In genomic region chr6:32377181-32377580, GRCm38 (mm10) we compare ENCODE assay signal across 8 mouse cellular contexts.
DNase-seq lines count a peak whose midpoint lies in the region; ATAC-seq and TF ChIP-seq lines count a peak whose summit lies in the region.

No protein-coding gene starts in this region.

- no peak for DNase-seq in hindbrain, embryonic 10.5 days (ENCODE audit: low spot score)
- DNase-seq in hindbrain, embryonic 11.5 days (ENCODE audit: low spot score): no peak
- peak; percentile 24 for DNase-seq in adrenal gland, adult 8-10 months
- peak; percentile 77 for DNase-seq in gastrocnemius, adult 2 months
- DNase-seq in hindbrain, embryonic 14.5 days (ENCODE audit: low spot score): no peak
- peak; percentile 14 to 44 for DNase-seq in lung, postnatal 4 days
- no peak for DNase-seq in B cell, adult 2 months
- no peak for DNase-seq in embryo, embryonic 10 days (ENCODE audit: low spot score)

- peaks cover 20% of the 10 kb centered on the region for H3K4me1 ChIP-seq in hindbrain, embryonic 10.5 days (replicated peaks)
- peaks cover 3% of the 10 kb centered on the region; the same call in 1 of the 2 replicates for H3K4me1 ChIP-seq in hindbrain, embryonic 11.5 days (replicated peaks; ENCODE audit: control insufficient read depth, insufficient read depth, low read length)
- peaks cover 21% of the 10 kb centered on the region for H3K4me1 ChIP-seq in hindbrain, embryonic 14.5 days (replicated peaks; ENCODE audit: control insufficient read depth, insufficient read depth, low read length)

- H3K4me3 ChIP-seq in hindbrain, embryonic 10.5 days: no peak overlapping the region
- H3K4me3 ChIP-seq in hindbrain, embryonic 11.5 days (ENCODE audit: low read depth, low read length): no peak overlapping the region
- no peak overlapping the region for H3K4me3 ChIP-seq in gastrocnemius, adult 2 months
- H3K4me3 ChIP-seq in hindbrain, embryonic 14.5 days (replicated peaks; ENCODE audit: low read length): no peak overlapping the region

- no peaks in the 10 kb centered on the region for H3K9me3 ChIP-seq in hindbrain, embryonic 10.5 days
- no peaks in the 10 kb centered on the region for H3K9me3 ChIP-seq in hindbrain, embryonic 11.5 days (ENCODE audit: control insufficient read depth, low read length)
- H3K9me3 ChIP-seq in hindbrain, embryonic 14.5 days (ENCODE audit: control insufficient read depth, low read length): no peaks in the 10 kb centered on the region

- H3K36me3 ChIP-seq in hindbrain, embryonic 10.5 days: no peaks in the 10 kb centered on the region
- no peaks in the 10 kb centered on the region for H3K36me3 ChIP-seq in hindbrain, embryonic 11.5 days (ENCODE audit: control insufficient read depth, insufficient read depth, low read length)
- H3K36me3 ChIP-seq in hindbrain, embryonic 14.5 days (replicated peaks; ENCODE audit: control insufficient read depth, insufficient read depth): no peaks in the 10 kb centered on the region

- WGBS in hindbrain, embryonic 10.5 days: 86% methylated on average over 8 of the region's 8 CpGs
- 86% methylated on average over 8 of the region's 8 CpGs for WGBS in hindbrain, embryonic 11.5 days
- WGBS in hindbrain, embryonic 14.5 days: 62% methylated on average over 8 of the region's 8 CpGs

- H3K4me2 ChIP-seq in hindbrain, embryonic 11.5 days (replicated peaks; ENCODE audit: low read depth, low read length): no peak overlapping the region
- H3K4me2 ChIP-seq in hindbrain, embryonic 14.5 days (replicated peaks): no peak overlapping the region

- intact Hi-C loops in gastrocnemius, adult 2 months (cut with DNase I): no loop called here

- ATAC-seq in hindbrain, embryonic 11.5 days (ENCODE audit: low FRiP score): no peak
- 0 out of 2 replicates have a peak, but pooled peaks have one; percentile 41 for ATAC-seq in hindbrain, embryonic 14.5 days (ENCODE audit: low FRiP score)

- no peaks in the 10 kb centered on the region for H3K27me3 ChIP-seq in hindbrain, embryonic 10.5 days (ENCODE audit: insufficient read depth, poor library complexity, severe bottlenecking)
- H3K27me3 ChIP-seq in hindbrain, embryonic 11.5 days (ENCODE audit: control insufficient read depth, insufficient read depth, low read length): 0 out of 2 replicates have a peak, but pooled peaks cover 2% of the 10 kb centered on the region
- H3K27me3 ChIP-seq in hindbrain, embryonic 14.5 days (ENCODE audit: control insufficient read depth, insufficient read depth, low read length): no peaks in the 10 kb centered on the region

- H3K9ac ChIP-seq in hindbrain, embryonic 11.5 days (ENCODE audit: low read depth, low read length): no peak overlapping the region
- no peak overlapping the region for H3K9ac ChIP-seq in hindbrain, embryonic 14.5 days

- no peak for TF ChIP-seq CTCF in gastrocnemius, adult 2 months (IDR thresholded peaks at IDR 0.05)

- H3K27ac ChIP-seq in hindbrain, embryonic 10.5 days: peak overlapping the region; percentile 45; the same call in 1 of the 2 replicates
- no peak overlapping the region for H3K27ac ChIP-seq in hindbrain, embryonic 11.5 days (ENCODE audit: low read depth, low read length)
- H3K27ac ChIP-seq in gastrocnemius, adult 2 months: no peak overlapping the region
- H3K27ac ChIP-seq in hindbrain, embryonic 14.5 days: no peak overlapping the region

Comparison
In these comparisons a context has a peak if more than half of its experiments do, and no peak if none do; other contexts are left out.
1. DNase-seq: peak in adrenal gland, adult 8-10 months (single experiment), gastrocnemius, adult 2 months (single experiment) and lung, postnatal 4 days (2 of 2); none in hindbrain, embryonic 10.5 days (single experiment), hindbrain, embryonic 11.5 days (single experiment), hindbrain, embryonic 14.5 days (single experiment), B cell, adult 2 months (0 of 2) and embryo, embryonic 10 days (single experiment).